Mouse (Mus musculus) gastrocnemius, adult 8-10 months (tissue): ENCODE data around the gene Snw1. TPM values are rescaled to one million over a fixed set of nuclear protein-coding genes. Genes with fewer than 3 reads are reported as not detected.

Experiments used
- DNase-seq, 2 experiments: peaks; one replicate each; pipeline ENCODE4 v3.0.0; 2022; ENCODE audit warnings: low spot score in 2 of 2
- microRNA-seq: library from miRNA; unstranded; fragments of <30 nt; microRNA quantifications from one replicate; pipeline ENCODE4 v1.2.0, GENCODE M21; 2022
- total RNA-seq, 4 experiments: library from RNA; stranded (reverse); gene quantifications; 2 replicates each; pipeline ENCODE4 v1.2.4; 2022

The Snw1 gene
- total RNA-seq, 4 experiments from 2014 or later, result 46.5 to 56.6 (median 52.5) TPM

- no peak for DNase-seq
These were observed 48.4 kb downstream of the Snw1 start for GRCm38 (mm10) chr12:87423700-87424099.

- no peak for DNase-seq
These were observed 50.2 kb downstream of the Snw1 start for GRCm38 (mm10) chr12:87421708-87422507.

DNA sequence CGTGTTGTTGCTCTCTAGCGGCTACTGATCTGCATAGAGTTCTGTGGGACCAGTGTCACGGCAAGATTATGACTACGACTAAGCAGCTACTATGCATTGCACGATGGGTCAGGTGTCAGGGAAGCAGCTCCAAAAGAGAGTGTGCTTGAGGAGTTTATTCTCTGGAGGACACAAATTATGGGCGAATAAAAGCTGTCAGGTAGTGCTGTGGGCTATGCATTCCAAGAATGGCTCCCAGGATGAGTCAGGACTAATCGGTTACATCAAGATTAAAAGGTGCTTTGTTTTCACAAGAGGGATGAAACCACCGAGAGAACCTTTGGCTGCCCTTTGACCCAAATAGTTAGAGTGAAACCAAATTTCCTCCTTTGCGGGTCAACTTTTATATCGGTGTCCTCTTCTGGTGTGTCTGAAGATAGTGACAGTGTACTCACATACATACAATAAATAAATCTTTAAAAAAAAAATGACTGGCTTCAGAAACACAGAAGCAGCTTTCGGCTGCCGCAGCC lies 52.0 kb downstream of the Snw1 start:
- no peak for DNase-seq

DNA sequence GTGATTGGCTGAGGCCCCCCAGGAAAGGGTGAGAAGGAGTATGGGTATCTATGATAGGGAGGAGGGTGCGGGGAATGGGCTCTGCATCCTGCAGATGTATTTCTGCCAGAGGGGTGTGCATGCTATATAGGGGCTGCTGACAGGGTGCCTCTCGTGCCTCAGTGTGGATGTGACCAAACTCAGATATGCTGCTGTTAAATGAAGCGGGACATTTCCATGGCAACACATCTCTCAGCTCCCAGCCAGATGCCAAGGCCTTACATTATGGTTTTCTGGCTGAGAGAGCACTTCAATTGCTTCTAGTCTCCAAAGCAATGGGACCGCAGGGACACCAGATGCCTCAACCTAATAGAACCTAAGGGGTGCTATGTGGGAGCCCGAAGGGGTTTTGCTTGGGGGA lies 53.2 kb downstream of the Snw1 start:
- no peak for DNase-seq

DNA sequence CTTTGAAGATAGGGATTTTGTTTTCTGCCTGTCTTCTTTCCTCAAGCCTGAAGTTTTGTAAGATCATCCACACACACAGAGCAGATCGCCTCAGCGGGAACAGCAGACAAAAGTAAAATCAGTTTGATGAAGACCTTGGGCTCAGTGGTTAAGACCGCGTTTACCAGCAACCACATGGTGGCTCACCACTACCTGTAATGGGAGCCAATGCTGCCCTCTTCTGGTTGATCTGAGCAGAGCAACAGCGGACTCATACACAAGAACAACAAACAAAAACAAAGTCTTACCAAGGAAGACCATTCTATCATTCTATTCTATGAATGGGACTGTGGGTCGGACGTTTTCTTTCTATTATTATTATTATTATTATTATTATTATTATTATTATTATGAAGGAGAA lies 55.4 kb downstream of the Snw1 start:
- DNase-seq, result no peak

GRCm38 (mm10) chr12:87415358-87415757 lies 56.7 kb downstream of the Snw1 start:
- no peak for DNase-seq

DNA sequence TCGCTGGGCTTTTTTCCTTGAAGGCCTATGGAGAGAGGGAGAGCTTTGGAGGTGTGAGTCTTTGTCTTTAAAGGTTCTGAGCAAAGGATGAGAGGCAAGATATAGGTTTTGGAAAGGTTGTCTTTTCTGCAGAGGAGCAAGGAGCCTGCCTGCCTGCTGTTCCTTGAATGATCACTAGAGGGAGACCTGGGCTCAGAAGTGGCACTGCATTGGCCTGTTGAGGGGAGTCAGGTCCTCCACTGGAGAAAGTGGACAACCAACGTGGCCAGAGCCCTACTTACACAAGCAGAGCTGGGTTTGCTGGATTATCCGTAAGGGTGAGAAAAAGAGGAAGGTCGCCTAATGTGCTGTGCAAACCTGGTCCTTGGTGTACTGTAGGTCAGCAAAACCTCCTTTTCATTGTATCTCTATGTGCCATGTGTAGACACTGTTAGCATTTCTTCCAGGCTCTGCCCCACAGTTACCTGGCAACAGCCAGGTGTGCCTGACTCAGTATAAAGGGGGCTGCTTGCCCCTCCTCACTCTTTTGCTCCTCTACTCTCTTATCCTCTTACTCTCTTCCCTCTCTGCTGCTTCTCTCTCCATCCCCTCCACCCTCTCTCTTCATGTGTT lies 58.8 kb downstream of the Snw1 start:
- peak; percentile 24 to 27 for DNase-seq

GRCm38 (mm10) chr12:87410999-87411398 lies 61.1 kb downstream of the Snw1 start:
- no peak for DNase-seq

- DNase-seq, result no peak
These were observed 63.0 kb downstream of the Snw1 start for GRCm38 (mm10) chr12:87409123-87409522.

DNA sequence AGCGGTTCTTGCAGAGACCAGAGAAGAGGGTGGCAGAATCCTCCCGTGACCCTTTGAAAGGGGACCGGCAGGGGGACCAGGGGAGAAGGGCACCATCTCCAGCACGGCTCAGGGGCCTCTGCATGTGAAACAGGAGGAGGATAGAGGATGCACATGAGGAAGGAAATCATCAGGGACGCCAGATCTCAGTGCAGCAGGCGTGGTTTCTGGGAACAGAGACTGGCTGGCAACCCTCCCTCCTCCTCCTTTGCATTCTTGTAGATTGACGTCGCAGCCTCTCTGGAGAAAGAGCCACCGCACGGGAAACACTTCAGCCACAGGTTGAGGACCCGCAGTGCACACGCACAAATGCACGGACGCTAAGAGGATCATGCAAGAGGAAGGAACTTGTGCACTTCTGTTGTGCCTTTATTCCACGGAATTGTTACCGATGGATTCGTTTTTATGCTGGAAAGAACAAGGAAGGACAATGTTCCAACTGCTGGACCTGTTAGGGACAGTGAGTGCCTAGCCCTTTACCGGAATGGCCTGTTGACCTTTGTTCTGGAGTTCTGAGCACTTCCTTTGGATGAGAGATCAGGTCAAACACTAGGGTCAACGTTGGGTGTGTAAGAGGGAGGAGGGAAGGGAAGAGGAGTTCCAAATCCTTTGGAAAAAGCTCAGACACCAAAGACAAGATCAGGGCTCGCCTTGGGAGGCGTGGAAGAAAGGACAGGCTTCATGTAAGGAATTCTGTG lies 64.0 kb downstream of the Snw1 start:
- DNase-seq, result no peak

- no peak for DNase-seq
These were observed 66.4 kb downstream of the Snw1 start for GRCm38 (mm10) chr12:87405721-87406120.

- DNase-seq, result no peak
These were observed 66.9 kb downstream of the Snw1 start for GRCm38 (mm10) chr12:87405165-87405564.

GRCm38 (mm10) chr12:87401883-87402282 lies 70.2 kb downstream of the Snw1 start:
- DNase-seq, result no peak

GRCm38 (mm10) chr12:87399119-87399819 lies 72.8 kb downstream of the Snw1 start:
- no peak for DNase-seq

Small RNA genes lying within 50 kb of the gene (microRNA-seq; reads per million reads assigned to microRNA genes)
- gene Mir3068, result 33.3 reads per million, percentile 32 among the genes with 10 or more reads in this experiment

Other genes with a start within 250 kb of the Snw1 start
- under 1 TPM; 0.29 to 0.56 (median 0.38) TPM for gene Noxred1, start 233.5 kb downstream of the Snw1 start, total RNA-seq
- 1 to 10 TPM; 6.4 to 8.4 (median 7.5) TPM for gene Vipas39, start 206.0 kb downstream of the Snw1 start, total RNA-seq
- gene Ahsa1, start 205.8 kb downstream of the Snw1 start, total RNA-seq, result 100 to 1,000 TPM; 106 to 131 (median 116) TPM
- gene Ism2, start 172.6 kb downstream of the Snw1 start, total RNA-seq, result not detected
- gene Sptlc2, start 83.9 kb downstream of the Snw1 start, total RNA-seq, result 1 to 10 TPM; 4.7 to 5.6 (median 5.3) TPM
- gene Slirp, start 28.4 kb downstream of the Snw1 start, total RNA-seq, result 100 to 1,000 TPM; 143 to 183 (median 163) TPM
- 1 to 10 TPM; 4.2 to 6.2 (median 5.3) TPM for gene Alkbh1, start 28.3 kb downstream of the Snw1 start, total RNA-seq
- gene Gm5788, start 22.4 kb upstream of the Snw1 start, total RNA-seq, result not detected
- gene Gm8300, start 42.0 kb upstream of the Snw1 start, total RNA-seq, result not detected
- not detected for gene Oog1, start 130.4 kb upstream of the Snw1 start, total RNA-seq
- not detected for gene Gm4027, start 146.6 kb upstream of the Snw1 start, total RNA-seq
- gene Gm16381, start 172.3 kb upstream of the Snw1 start, total RNA-seq, result not detected